Mouse (Mus musculus): ENCODE data around the gene Kcnip1. TPM values are rescaled to one million over a fixed set of nuclear protein-coding genes. Genes with fewer than 3 reads are reported as not detected.

Kcnip1 gene
- total RNA-seq, 2 experiments from 2014 or later = 20.4 to 21.2 TPM

- Histone ChIP-seq H3K27ac (no peak overlapping the region), H3K4me3 (no peak overlapping the region)
- TF ChIP-seq CTCF (conservative IDR thresholded peaks at IDR 0.05) = no peak
- no peak for DNase-seq (ENCODE audit: low spot score in 2 of 2)
These were observed 168.2 kb downstream of the Kcnip1 start for GRCm38 (mm10) chr11:33824739-33825138.

GRCm38 (mm10) chr11:33821331-33821730 is 171.6 kb downstream of the Kcnip1 start:
- Histone ChIP-seq H3K4me3 (no peak overlapping the region), H3K27ac (no peak overlapping the region)
- DNase-seq (ENCODE audit: low spot score in 2 of 2) = no peak
- TF ChIP-seq CTCF (conservative IDR thresholded peaks at IDR 0.05) = no peak

GRCm38 (mm10) chr11:33820876-33821275 is 172.1 kb downstream of the Kcnip1 start:
- no peak overlapping the region for H3K27ac ChIP-seq
- no peak for TF ChIP-seq CTCF (conservative IDR thresholded peaks at IDR 0.05)
- DNase-seq (ENCODE audit: low spot score in 2 of 2) = no peak
- H3K4me3 ChIP-seq = no peak overlapping the region

- Histone ChIP-seq H3K4me3 (no peak overlapping the region), H3K27ac (no peak overlapping the region)
- no peak for TF ChIP-seq CTCF (conservative IDR thresholded peaks at IDR 0.05)
- no peak for DNase-seq (ENCODE audit: low spot score in 2 of 2)
These were observed 174.0 kb downstream of the Kcnip1 start for GRCm38 (mm10) chr11:33818861-33819503.

- Histone ChIP-seq H3K4me3 (no peak overlapping the region), H3K27ac (no peak overlapping the region)
- DNase-seq (ENCODE audit: low spot score in 2 of 2) = no peak
- TF ChIP-seq CTCF (conservative IDR thresholded peaks at IDR 0.05) = no peak
These were observed 176.9 kb downstream of the Kcnip1 start for GRCm38 (mm10) chr11:33816020-33816419.

GRCm38 (mm10) chr11:33810105-33810504 is 182.8 kb downstream of the Kcnip1 start:
- no peak for DNase-seq (ENCODE audit: low spot score in 2 of 2)
- TF ChIP-seq CTCF (conservative IDR thresholded peaks at IDR 0.05) = no peak
- no peak overlapping the region for H3K4me3 ChIP-seq
- H3K27ac ChIP-seq = no peak overlapping the region

GRCm38 (mm10) chr11:33803093-33803492 is 189.9 kb downstream of the Kcnip1 start:
- no peak overlapping the region for H3K4me3 ChIP-seq
- no peak overlapping the region for H3K27ac ChIP-seq
- no peak for DNase-seq (ENCODE audit: low spot score in 2 of 2)
- TF ChIP-seq CTCF (conservative IDR thresholded peaks at IDR 0.05) = no peak

GRCm38 (mm10) chr11:33800436-33801088 is 192.4 kb downstream of the Kcnip1 start:
- H3K4me3 ChIP-seq = no peak overlapping the region
- H3K27ac ChIP-seq = no peak overlapping the region; the same call in 1 of the 2 replicates
- no peak for TF ChIP-seq CTCF (conservative IDR thresholded peaks at IDR 0.05)
- peak; percentile 44 to 61 for DNase-seq (ENCODE audit: low spot score in 2 of 2)

GRCm38 (mm10) chr11:33799933-33800332 is 193.0 kb downstream of the Kcnip1 start:
- no peak overlapping the region for H3K4me3 ChIP-seq
- DNase-seq (ENCODE audit: low spot score in 2 of 2) = no peak
- no peak for TF ChIP-seq CTCF (conservative IDR thresholded peaks at IDR 0.05)
- H3K27ac ChIP-seq = no peak overlapping the region; the same call in 1 of the 2 replicates

GRCm38 (mm10) chr11:33798094-33798648 is 194.8 kb downstream of the Kcnip1 start:
- Histone ChIP-seq H3K4me3 (no peak overlapping the region), H3K27ac (no peak overlapping the region)
- no peak for TF ChIP-seq CTCF (conservative IDR thresholded peaks at IDR 0.05)
- DNase-seq (ENCODE audit: low spot score in 2 of 2) = peak in 1 of 2 experiments; percentile 3

- no peak overlapping the region for H3K4me3 ChIP-seq
- no peak overlapping the region for H3K27ac ChIP-seq
- no peak for DNase-seq (ENCODE audit: low spot score in 2 of 2)
- no peak for TF ChIP-seq CTCF (conservative IDR thresholded peaks at IDR 0.05)
These were observed 205.6 kb downstream of the Kcnip1 start for GRCm38 (mm10) chr11:33787362-33787761.

GRCm38 (mm10) chr11:33786572-33786971 is 206.4 kb downstream of the Kcnip1 start:
- peak in 1 of 2 experiments; percentile 23 for DNase-seq (ENCODE audit: low spot score in 2 of 2)
- peak overlapping the region; percentile 43; the same call in 1 of the 2 replicates for H3K27ac ChIP-seq
- TF ChIP-seq CTCF (conservative IDR thresholded peaks at IDR 0.05) = no peak
- H3K4me3 ChIP-seq = no peak overlapping the region

GRCm38 (mm10) chr11:33781561-33781971 is 211.4 kb downstream of the Kcnip1 start:
- DNase-seq (ENCODE audit: low spot score in 2 of 2) = no peak
- Histone ChIP-seq H3K4me3 (no peak overlapping the region), H3K27ac (no peak overlapping the region)
- TF ChIP-seq CTCF (conservative IDR thresholded peaks at IDR 0.05) = no peak

Data from layer of hippocampus, adult 2 months (tissue).